Mouse (Mus musculus) neural tube, embryonic 12.5 days (tissue): ENCODE results near the gene Mknk1. TPM values are rescaled to one million over a fixed set of nuclear protein-coding genes. Genes with fewer than 3 reads are reported as not detected.

Experiments
- ATAC-seq: fragments of 200-750 bp; cut with Nextera tagmentation; 2 replicates; pipeline ENCODE4 v1.8.0; 2017; ENCODE audit warnings: low read depth, mild to moderate bottlenecking, moderate TSS enrichment, moderate library complexity; ENCODE audit not compliant: low FRiP score
- H3K27ac ChIP-seq: fragments of 300-500 bp; sonication (generic); 2 replicates; pipeline ENCODE4 v1.5.1; 2016
- H3K27me3 ChIP-seq: fragments of 300-500 bp; sonication (generic); replicated peaks from 2 replicates; pipeline ENCODE4 v1.6.1; 2016; ENCODE audit warnings: mild to moderate bottlenecking
- H3K36me3 ChIP-seq: fragments of 300-500 bp; sonication (generic); 2 replicates; pipeline ENCODE4 v1.6.1; 2016; ENCODE audit warnings: mild to moderate bottlenecking
- H3K4me1 ChIP-seq: fragments of 300-500 bp; sonication (generic); 2 replicates; pipeline ENCODE4 v1.6.1; 2016
- H3K4me2 ChIP-seq: fragments of 300-500 bp; sonication (generic); replicated peaks from 2 replicates; pipeline ENCODE4 v1.6.1; 2016; ENCODE audit warnings: mild to moderate bottlenecking
- H3K4me3 ChIP-seq: fragments of 300-500 bp; sonication (generic); 2 replicates; pipeline ENCODE4 v1.5.1; 2016
- H3K9ac ChIP-seq: fragments of 300-500 bp; sonication (generic); 2 replicates; pipeline ENCODE4 v1.6.1; 2016; ENCODE audit warnings: mild to moderate bottlenecking
- H3K9me3 ChIP-seq: fragments of 300-500 bp; sonication (generic); 2 replicates; pipeline ENCODE4 v1.6.1; 2016; ENCODE audit warnings: mild to moderate bottlenecking
- WGBS: fragments of 180-500 bp; shearing (Covaris S2); methylation state at CpG from one replicate; pipeline ENCODE4 v1.1.7; 2016; 5-methylcytosine and 5-hydroxymethylcytosine counted together
- polyA plus RNA-seq: library from polyadenylated mRNA; unstranded; fragments of >200 nt; fragmentation: Nextera tagmentation; extraction: Ambion mirVana; gene quantifications from 2 replicates; pipeline ENCODE4 v1.2.1, GENCODE M21; 2016

Mknk1 gene
- polyA plus RNA-seq: 24.8 and 26.4 TPM in 2 replicates

DNA sequence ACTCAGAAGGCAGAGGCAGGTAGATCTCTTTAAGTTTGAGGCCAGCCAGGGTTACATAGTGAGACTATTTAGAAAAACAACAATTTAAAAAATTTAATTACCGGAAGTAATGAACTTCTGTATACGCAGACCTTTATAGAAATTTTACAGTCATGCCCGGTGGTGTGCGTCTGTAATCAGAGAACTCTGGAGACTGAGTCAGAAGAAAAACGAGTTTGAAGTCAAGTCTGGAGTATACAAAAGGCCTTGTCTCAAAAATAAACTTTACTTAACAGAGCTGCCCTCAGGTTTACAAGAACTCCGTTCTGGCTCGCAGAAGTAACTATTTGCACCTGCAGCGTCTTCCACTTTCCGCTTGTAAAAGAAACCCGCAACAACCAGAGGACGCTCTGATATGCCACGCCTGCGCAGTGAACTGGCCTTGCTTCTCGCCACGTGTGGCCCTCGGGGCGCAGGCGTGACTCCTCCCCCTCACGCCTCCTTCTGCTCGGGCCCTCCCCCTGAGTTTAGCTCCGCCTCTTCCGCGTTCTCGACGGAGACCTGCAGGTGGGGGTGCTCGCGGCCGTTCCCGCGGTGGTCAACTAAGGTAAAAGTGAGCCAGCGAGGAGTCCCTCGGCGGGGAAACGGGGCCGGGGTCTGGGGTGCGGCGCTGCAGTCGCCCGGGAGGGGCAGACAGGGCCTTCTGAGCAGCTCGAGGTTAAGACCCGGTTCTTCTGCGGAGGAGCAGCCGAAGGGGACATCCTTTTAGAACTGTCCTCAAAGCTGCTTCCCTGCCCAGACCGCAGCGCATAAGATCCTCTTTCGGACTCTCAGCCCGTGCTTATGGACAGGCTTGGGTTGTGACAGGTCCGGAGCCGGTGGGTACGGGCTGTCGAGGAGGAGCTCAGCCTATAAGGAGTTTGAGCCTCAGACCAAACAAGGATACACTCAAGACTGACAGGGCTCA lies at the start of gene Mknk1:
Gene Mknk1 (plus strand): TSS at position 503 of the 946 bp plus-strand sequence.
- Histone ChIP-seq H3K9ac (peak within 1 kb of the TSS; percentile 64), H3K27me3 (no peaks in the 10 kb centered on the region), H3K4me3 (peak within 1 kb of the TSS; percentile 74), H3K4me2 (peak within 1 kb of the TSS; percentile 69), H3K4me1 (peaks cover 8% of the 10 kb centered on the region; the same call in 1 of the 2 replicates), H3K36me3 (no peaks in the 10 kb centered on the region), H3K27ac (no peak within 1 kb of the TSS), H3K9me3 (no peaks in the 10 kb centered on the region)
- ATAC-seq: peak; percentile 94
- 2% methylated on average over 51 of the region's 51 CpGs for WGBS

DNA sequence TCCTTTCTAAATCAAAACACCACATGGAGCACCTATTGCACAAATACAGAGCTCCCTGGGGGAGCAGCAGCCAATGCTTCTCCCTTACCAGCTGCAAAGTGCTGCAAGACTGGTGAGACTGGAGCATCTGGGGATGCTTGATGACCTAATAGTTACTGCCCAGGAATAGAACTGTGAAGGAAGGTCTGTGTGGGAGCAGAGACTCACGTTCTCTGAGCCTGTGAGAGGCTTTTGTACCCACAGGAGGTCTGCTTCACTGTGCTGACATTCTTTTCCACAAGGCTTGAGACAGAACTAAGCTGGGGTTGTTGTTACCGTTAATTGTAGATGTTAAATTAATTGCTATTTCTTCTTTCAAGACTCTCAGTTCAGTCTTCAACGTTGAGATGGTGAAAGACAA lies 48.1 kb upstream of the Mknk1 start:
- no peak overlapping the region for H3K4me2 ChIP-seq
- no peak overlapping the region for H3K9ac ChIP-seq
- whole genome bisulfite sequencing: 71% methylated on average over 3 of the region's 3 CpGs
- no peaks in the 10 kb centered on the region for H3K27me3 ChIP-seq
- H3K36me3 ChIP-seq: peaks cover 16% of the 10 kb centered on the region
- no peak overlapping the region for H3K27ac ChIP-seq
- no peak overlapping the region for H3K4me3 ChIP-seq
- H3K9me3 ChIP-seq: no peaks in the 10 kb centered on the region
- no peak for ATAC-seq
- peaks cover 2% of the 10 kb centered on the region for H3K4me1 ChIP-seq

DNA sequence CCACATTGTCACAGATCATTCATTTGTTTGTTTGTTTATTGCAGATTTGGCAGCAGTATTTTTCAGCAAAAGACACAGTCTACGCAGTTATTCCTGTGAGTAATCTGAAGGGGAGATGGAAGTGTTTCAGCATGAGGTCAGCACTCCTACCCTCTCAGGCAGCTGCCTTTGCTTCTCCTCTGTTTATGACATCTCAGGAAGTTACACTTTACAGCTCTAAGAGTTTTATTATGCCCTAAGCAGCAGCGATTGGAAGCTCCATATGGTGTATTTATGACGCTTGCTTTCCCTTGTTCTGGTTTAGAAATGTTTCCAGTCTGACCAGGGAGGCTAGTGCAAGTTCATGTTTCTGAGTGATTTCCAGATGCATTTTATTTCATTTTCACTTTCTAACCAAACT lies 43.6 kb upstream of the Mknk1 start:
- ATAC-seq: no peak
- Histone ChIP-seq H3K27me3 (no peaks in the 10 kb centered on the region), H3K9ac (no peak overlapping the region), H3K4me3 (no peak overlapping the region), H3K9me3 (no peaks in the 10 kb centered on the region), H3K4me2 (no peak overlapping the region), H3K36me3 (peaks cover 28% of the 10 kb centered on the region), H3K4me1 (no peaks in the 10 kb centered on the region), H3K27ac (no peak overlapping the region)
- 41% methylated on average over 3 of the region's 3 CpGs for WGBS

DNA sequence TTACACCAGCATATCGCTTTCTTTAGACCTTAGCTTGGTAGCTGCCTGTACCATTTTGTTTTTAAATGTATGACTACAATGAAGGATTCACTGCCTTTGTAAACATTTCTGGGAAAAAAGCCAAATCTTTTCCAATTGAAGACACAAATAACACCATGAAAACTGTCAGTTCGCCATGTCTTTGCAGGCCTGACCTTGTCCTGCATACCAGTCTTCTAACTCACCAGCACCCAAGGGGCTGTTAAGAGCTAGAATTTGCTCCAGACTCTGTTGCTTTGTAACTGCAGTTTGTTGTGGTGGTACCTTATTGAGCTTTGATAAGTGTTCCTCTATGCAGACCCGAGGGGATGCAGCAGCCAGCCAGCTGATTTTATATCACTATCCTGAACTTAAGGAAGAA lies 39.0 kb upstream of the Mknk1 start:
- H3K9ac ChIP-seq: no peak overlapping the region
- 83% methylated on average over 3 of the region's 3 CpGs for WGBS
- no peak overlapping the region for H3K27ac ChIP-seq
- no peaks in the 10 kb centered on the region for H3K9me3 ChIP-seq
- no peak overlapping the region for H3K4me2 ChIP-seq
- H3K36me3 ChIP-seq: peaks cover 32% of the 10 kb centered on the region
- H3K27me3 ChIP-seq: no peaks in the 10 kb centered on the region
- ATAC-seq: no peak
- H3K4me3 ChIP-seq: no peak overlapping the region
- no peaks in the 10 kb centered on the region for H3K4me1 ChIP-seq

DNA sequence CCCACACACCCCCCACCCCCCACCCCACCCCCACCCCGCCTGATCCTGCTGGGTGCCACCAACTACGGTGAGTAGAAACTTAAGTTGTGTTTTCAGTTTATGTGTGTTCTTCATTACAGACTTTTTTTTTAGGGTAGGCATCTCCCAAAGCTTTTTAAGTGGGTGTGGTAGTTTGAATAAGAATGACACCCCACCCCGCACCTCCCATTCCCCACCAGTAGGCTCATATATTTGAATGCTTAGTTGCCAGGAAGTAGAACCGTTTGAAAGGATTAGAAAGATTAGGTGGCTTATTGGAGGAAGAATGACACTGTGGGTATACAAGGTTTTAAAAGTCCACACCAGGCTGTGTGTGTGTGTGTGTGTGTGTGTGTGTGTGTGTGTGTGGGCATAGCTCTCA lies 26.7 kb upstream of the Mknk1 start:
- H3K4me1 ChIP-seq: no peaks in the 10 kb centered on the region
- no peaks in the 10 kb centered on the region for H3K9me3 ChIP-seq
- no peaks in the 10 kb centered on the region for H3K27me3 ChIP-seq
- H3K27ac ChIP-seq: no peak overlapping the region
- 90% methylated on average over 4 of the region's 4 CpGs for WGBS
- H3K9ac ChIP-seq: no peak overlapping the region
- no peak overlapping the region for H3K4me3 ChIP-seq
- H3K4me2 ChIP-seq: no peak overlapping the region
- peaks cover 10% of the 10 kb centered on the region for H3K36me3 ChIP-seq
- no peak for ATAC-seq

DNA sequence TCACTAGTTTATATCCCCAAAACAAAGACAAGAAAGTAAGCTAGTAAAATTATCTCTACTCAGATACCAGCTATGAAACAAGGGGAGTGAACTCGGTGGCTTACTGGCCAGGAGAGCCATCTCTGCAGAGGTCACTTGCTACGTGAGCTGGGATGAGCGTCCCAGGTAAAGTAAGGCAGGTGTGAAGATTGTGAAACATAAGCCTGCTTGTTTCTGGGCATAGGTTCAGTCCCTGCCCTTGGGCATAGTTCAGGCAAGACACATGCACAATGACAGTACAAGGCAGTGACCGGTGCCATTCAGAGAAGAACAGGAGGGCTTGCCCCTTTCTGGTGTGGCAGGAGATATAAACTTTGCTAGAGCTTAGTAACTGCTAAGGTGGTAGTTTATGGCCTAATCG lies 23.4 kb upstream of the Mknk1 start:
- Histone ChIP-seq H3K4me2 (no peak overlapping the region), H3K4me1 (no peaks in the 10 kb centered on the region; the same call in 1 of the 2 replicates), H3K36me3 (peaks cover 10% of the 10 kb centered on the region), H3K27me3 (no peaks in the 10 kb centered on the region), H3K9me3 (no peaks in the 10 kb centered on the region), H3K4me3 (no peak overlapping the region), H3K9ac (no peak overlapping the region), H3K27ac (no peak overlapping the region)
- WGBS: 95% methylated on average over 5 of the region's 5 CpGs
- ATAC-seq: no peak

DNA sequence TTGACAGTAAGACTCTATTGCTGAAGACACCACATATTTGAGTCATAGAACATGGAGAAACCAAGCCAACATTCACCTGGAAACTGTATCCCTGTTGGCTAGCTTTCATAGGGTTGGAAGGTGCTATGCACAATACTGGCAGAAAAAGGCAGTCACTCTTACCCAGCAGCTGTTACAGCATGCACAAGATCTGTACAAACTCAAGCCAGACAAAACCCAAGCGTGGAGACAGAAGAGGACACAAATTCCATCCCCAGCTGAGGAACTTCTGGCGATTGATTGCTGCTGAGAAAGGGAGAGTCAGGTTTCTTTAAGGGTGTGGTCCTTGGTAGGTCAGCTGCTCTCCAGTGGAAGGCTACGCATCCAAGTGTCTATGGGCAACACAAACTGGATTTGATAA lies 18.8 kb upstream of the Mknk1 start:
- H3K9me3 ChIP-seq: no peaks in the 10 kb centered on the region
- no peak for ATAC-seq
- no peaks in the 10 kb centered on the region for H3K27me3 ChIP-seq
- no peak overlapping the region for H3K4me2 ChIP-seq
- no peak overlapping the region for H3K9ac ChIP-seq
- H3K4me1 ChIP-seq: no peaks in the 10 kb centered on the region; the same call in 1 of the 2 replicates
- H3K4me3 ChIP-seq: no peak overlapping the region
- no peak overlapping the region for H3K27ac ChIP-seq
- no peaks in the 10 kb centered on the region; the same call in 1 of the 2 replicates for H3K36me3 ChIP-seq
- 70% methylated on average over 3 of the region's 3 CpGs for WGBS

DNA sequence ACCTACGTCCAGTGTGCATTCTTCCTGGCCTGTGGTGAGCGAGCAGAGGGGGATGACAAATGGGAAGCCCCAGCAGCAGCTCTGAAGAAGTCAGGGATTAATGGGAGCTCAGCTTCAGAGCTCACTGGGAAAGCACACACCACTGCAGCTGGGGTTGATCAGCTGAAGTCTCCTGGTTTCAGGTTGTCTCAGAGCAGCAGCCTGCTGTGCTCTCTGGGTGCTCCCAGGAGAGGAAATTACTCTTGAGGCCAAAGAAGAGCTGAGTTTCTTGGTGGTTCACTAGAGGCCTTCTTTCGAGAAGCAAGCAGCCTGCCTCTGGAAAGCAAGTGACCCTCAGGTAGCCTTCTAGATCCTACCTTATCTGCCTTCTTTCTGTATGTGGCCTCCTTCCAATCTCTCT lies 18.1 kb upstream of the Mknk1 start:
- H3K9ac ChIP-seq: no peak overlapping the region
- no peak overlapping the region for H3K27ac ChIP-seq
- no peak overlapping the region for H3K4me3 ChIP-seq
- WGBS: 77% methylated on average over 3 of the region's 3 CpGs
- no peaks in the 10 kb centered on the region for H3K9me3 ChIP-seq
- no peak for ATAC-seq
- no peak overlapping the region for H3K4me2 ChIP-seq
- H3K27me3 ChIP-seq: no peaks in the 10 kb centered on the region
- no peaks in the 10 kb centered on the region for H3K36me3 ChIP-seq
- no peaks in the 10 kb centered on the region; the same call in 1 of the 2 replicates for H3K4me1 ChIP-seq

DNA sequence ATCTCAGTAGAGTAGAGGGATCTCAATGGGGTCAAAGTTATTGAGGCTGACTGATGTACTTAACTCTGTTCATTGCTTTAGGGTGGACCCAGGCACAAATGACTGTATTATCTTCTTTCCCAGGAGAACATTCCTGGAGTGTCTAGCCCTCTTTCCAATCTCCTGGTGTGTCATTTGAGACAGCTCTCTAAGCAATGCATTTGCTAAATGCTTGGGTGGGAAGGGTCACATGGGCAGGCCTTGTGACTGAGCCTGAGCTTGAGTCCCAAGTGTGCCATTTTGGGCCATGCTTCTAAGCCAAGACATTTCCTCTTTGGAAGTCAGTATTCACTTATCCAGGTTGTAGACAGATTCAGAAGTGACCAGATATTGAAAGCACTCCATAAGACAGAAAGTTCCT lies 17.6 kb upstream of the Mknk1 start:
- Histone ChIP-seq H3K4me1 (no peaks in the 10 kb centered on the region; the same call in 1 of the 2 replicates), H3K27me3 (no peaks in the 10 kb centered on the region), H3K4me3 (no peak overlapping the region), H3K9me3 (no peaks in the 10 kb centered on the region), H3K36me3 (no peaks in the 10 kb centered on the region), H3K9ac (no peak overlapping the region), H3K27ac (no peak overlapping the region), H3K4me2 (no peak overlapping the region)
- no peak for ATAC-seq

DNA sequence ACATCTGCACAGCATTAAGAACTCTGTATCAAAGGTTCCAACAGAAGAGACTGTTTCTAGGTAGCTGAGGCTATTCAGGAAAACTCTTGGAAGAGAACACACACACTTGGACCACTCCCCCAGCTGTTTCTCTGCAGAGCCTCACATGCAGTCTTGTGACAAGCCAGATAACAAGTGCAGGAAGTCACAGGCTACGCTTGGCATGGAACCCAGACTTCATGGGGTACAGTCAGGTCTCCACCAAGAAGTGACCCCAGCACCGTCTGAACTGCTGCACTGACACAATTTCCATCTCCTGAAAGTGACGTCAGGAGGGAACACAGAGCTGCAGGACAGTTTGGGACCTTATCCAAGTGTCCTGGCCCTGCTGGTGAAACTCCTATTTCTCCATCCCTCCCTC lies 17.1 kb upstream of the Mknk1 start:
- Histone ChIP-seq H3K36me3 (no peaks in the 10 kb centered on the region), H3K4me1 (no peaks in the 10 kb centered on the region; the same call in 1 of the 2 replicates), H3K4me2 (no peak overlapping the region), H3K9me3 (no peaks in the 10 kb centered on the region), H3K4me3 (no peak overlapping the region), H3K27me3 (no peaks in the 10 kb centered on the region), H3K9ac (no peak overlapping the region), H3K27ac (no peak overlapping the region)
- no peak for ATAC-seq
- WGBS: 76% methylated on average over 3 of the region's 3 CpGs

DNA sequence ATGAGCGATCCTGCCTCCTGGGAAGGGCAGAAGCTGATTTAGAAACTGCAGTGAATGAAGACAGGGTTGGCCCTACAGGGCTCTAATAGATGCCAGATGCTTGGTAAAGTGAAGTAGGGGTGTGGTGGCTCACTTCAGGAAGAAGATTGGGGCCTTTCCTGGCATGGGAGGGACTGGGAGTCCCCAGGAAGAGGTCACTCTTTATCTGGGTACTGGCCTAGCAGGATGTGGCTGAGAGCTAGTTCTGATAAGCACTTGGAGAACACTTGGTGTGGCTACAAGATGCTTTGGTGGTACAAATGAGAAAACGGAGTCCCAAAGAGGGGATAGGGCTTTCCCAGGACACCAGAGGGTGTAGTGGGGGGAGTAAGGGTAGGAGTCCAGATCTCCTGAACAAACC lies 14.8 kb upstream of the Mknk1 start:
- no peak for ATAC-seq
- Histone ChIP-seq H3K36me3 (no peaks in the 10 kb centered on the region), H3K9ac (no peak overlapping the region), H3K27me3 (no peaks in the 10 kb centered on the region), H3K4me3 (no peak overlapping the region), H3K4me1 (peaks cover 6% of the 10 kb centered on the region), H3K27ac (no peak overlapping the region), H3K4me2 (no peak overlapping the region), H3K9me3 (no peaks in the 10 kb centered on the region)
- 76% methylated on average over 2 of the region's 2 CpGs for WGBS

DNA sequence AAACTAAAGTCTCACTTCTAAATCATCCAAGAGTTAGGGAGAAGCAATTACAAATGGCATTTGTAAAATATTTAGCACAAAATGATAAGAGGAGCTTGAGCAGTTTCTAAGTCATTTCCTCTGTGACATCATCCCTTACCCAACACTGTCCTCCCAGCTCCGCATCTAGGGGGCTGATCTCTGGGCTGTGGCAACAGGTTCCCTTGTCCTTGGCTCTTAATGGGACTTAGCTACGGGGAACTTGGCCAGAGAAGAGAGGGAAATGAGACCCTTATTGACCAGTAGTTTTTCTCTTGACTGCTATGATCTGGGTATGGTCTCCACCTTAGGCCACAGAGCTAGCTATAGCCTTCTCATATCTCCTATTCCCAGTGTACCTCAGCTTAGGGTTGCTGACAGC lies 13.7 kb upstream of the Mknk1 start:
- WGBS: 81% methylated on average over 2 of the region's 2 CpGs
- Histone ChIP-seq H3K27me3 (no peaks in the 10 kb centered on the region; the same call in 1 of the 2 replicates), H3K4me2 (no peak overlapping the region), H3K36me3 (no peaks in the 10 kb centered on the region), H3K9ac (no peak overlapping the region), H3K27ac (no peak overlapping the region), H3K4me1 (peaks cover 6% of the 10 kb centered on the region; the same call in 1 of the 2 replicates), H3K9me3 (no peaks in the 10 kb centered on the region), H3K4me3 (no peak overlapping the region)
- ATAC-seq: no peak
